Mouse (Mus musculus): ENCODE data around the gene Cldn5.

Cldn5 gene

DNA sequence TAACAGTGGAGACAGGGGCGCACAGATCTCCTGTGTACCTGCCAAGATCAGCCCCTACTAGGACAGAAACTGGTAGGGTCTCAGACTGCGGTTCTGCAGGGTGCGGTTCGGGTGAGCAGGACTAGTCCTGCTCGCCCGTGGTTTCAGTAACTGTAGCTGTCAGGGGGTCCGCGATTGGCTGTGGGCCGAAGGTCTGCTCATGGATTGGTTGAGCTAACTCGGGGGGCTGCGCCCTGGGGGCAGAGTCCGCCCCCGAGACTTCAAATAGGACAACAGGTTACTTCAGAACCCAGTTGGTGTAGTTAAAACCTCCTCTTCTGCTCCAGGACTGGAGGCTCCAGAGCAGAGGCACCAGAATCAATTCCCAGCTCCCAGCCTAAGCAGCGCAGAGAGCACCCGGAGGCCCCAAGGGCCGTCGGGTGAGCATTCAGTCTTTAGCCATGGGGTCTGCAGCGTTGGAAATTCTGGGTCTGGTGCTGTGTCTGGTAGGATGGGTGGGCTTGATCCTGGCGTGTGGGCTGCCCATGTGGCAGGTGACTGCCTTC is at the start of gene Cldn5:
Cldn5 (plus strand) TSS at position 292 of the 545 bp plus-strand sequence.
- peaks cover 54% of the 10 kb centered on the region for H3K4me1 ChIP-seq (replicated peaks; ENCODE audit: low read depth, low read length)
- H3K27me3 ChIP-seq (ENCODE audit: insufficient read depth, low read length): peaks cover 42% of the 10 kb centered on the region
- TF ChIP-seq POU5F1 (IDR thresholded peaks at IDR 0.05; ENCODE audit: borderline replicate concordance, low read length) (no peak), CTCF (conservative IDR thresholded peaks at IDR 0.05; ENCODE audit: low read length) (no peak), NANOG (IDR thresholded peaks at IDR 0.05; ENCODE audit: borderline replicate concordance, low read length) (no peak)
- peaks cover 33% of the 10 kb centered on the region for H3K36me3 ChIP-seq (ENCODE audit: insufficient read depth, low read length)
- peak within 1 kb of the TSS; percentile 79 for H3K4me3 ChIP-seq (replicated peaks; ENCODE audit: low read length)
- no peaks in the 10 kb centered on the region for H3K9me3 ChIP-seq (ENCODE audit: low read length)

GRCm38 (mm10) chr16:18727536-18728499 is 48.8 kb upstream of the Cldn5 start:
- Histone ChIP-seq H3K4me1 (replicated peaks; ENCODE audit: low read depth, low read length) (peaks cover 73% of the 10 kb centered on the region), H3K36me3 (ENCODE audit: insufficient read depth, low read length) (no peaks in the 10 kb centered on the region), H3K9me3 (ENCODE audit: low read length) (no peaks in the 10 kb centered on the region), H3K4me3 (replicated peaks; ENCODE audit: low read length) (0 out of 2 replicates have a peak overlapping the region, but pooled peaks have one; percentile 8), H3K27me3 (ENCODE audit: insufficient read depth, low read length) (no peaks in the 10 kb centered on the region; the same call in 1 of the 2 replicates)
- TF ChIP-seq POU5F1 (IDR thresholded peaks at IDR 0.05; ENCODE audit: borderline replicate concordance, low read length): no peak
- no peak for TF ChIP-seq CTCF (conservative IDR thresholded peaks at IDR 0.05; ENCODE audit: low read length)
- TF ChIP-seq NANOG (IDR thresholded peaks at IDR 0.05; ENCODE audit: borderline replicate concordance, low read length): no peak

DNA sequence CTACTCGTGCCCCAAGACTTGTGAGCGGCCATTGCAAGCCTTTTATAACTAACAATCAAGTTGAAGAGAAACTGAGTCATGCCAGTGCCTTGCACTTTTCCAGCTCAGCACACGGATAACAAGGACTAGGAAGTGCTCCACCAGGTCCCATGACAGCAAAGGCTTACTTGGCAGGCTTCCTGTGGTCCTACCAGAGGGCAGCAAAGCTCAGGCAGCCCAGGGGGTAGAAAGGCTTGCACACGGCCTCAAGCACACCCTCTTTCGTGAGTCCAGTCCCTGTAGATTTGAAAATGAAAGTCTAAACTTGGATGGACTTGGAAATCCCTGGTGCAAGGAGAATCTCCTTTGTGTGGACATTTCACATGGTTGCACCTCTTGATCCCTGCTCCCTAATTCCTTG is 47.5 kb upstream of the Cldn5 start:
- Histone ChIP-seq H3K36me3 (ENCODE audit: insufficient read depth, low read length) (no peaks in the 10 kb centered on the region), H3K27me3 (ENCODE audit: insufficient read depth, low read length) (peaks cover 3% of the 10 kb centered on the region), H3K9me3 (ENCODE audit: low read length) (no peaks in the 10 kb centered on the region), H3K4me3 (replicated peaks; ENCODE audit: low read length) (no peak overlapping the region), H3K4me1 (replicated peaks; ENCODE audit: low read depth, low read length) (peaks cover 69% of the 10 kb centered on the region)
- TF ChIP-seq POU5F1 (IDR thresholded peaks at IDR 0.05; ENCODE audit: borderline replicate concordance, low read length) (no peak), CTCF (conservative IDR thresholded peaks at IDR 0.05; ENCODE audit: low read length) (no peak), NANOG (IDR thresholded peaks at IDR 0.05; ENCODE audit: borderline replicate concordance, low read length) (no peak)

DNA sequence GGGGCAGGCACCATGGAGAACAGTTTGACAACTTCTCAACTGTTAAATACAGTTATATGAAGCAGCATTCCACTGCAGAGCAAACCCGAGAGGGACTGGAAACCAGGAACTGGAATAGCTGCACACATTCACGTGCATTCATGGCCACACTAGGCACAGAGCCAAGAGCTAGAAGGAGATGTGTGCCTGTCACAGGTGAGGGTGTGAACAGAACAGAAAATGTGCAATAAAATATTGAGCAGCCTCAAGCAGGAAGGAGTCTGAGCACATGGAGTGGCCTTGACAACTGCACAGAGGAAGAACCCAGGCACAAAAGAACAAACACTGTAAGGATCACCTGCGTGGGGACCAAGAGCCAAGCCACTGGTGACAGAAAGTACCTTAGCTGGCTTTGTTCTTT is 46.0 kb upstream of the Cldn5 start:
- Histone ChIP-seq H3K27me3 (ENCODE audit: insufficient read depth, low read length) (peaks cover 3% of the 10 kb centered on the region), H3K4me1 (replicated peaks; ENCODE audit: low read depth, low read length) (peaks cover 55% of the 10 kb centered on the region), H3K36me3 (ENCODE audit: insufficient read depth, low read length) (no peaks in the 10 kb centered on the region), H3K4me3 (replicated peaks; ENCODE audit: low read length) (no peak overlapping the region), H3K9me3 (ENCODE audit: low read length) (no peaks in the 10 kb centered on the region)
- TF ChIP-seq CTCF (conservative IDR thresholded peaks at IDR 0.05; ENCODE audit: low read length) (no peak), NANOG (IDR thresholded peaks at IDR 0.05; ENCODE audit: borderline replicate concordance, low read length) (no peak), POU5F1 (IDR thresholded peaks at IDR 0.05; ENCODE audit: borderline replicate concordance, low read length) (no peak)

GRCm38 (mm10) chr16:18733100-18733956 is 43.3 kb upstream of the Cldn5 start:
- H3K4me1 ChIP-seq (replicated peaks; ENCODE audit: low read depth, low read length): peaks cover 54% of the 10 kb centered on the region
- TF ChIP-seq NANOG (IDR thresholded peaks at IDR 0.05; ENCODE audit: borderline replicate concordance, low read length) (no peak), CTCF (conservative IDR thresholded peaks at IDR 0.05; ENCODE audit: low read length) (no peak), POU5F1 (IDR thresholded peaks at IDR 0.05; ENCODE audit: borderline replicate concordance, low read length) (no peak)
- H3K4me3 ChIP-seq (replicated peaks; ENCODE audit: low read length): no peak overlapping the region
- peaks cover 3% of the 10 kb centered on the region for H3K27me3 ChIP-seq (ENCODE audit: insufficient read depth, low read length)
- no peaks in the 10 kb centered on the region for H3K9me3 ChIP-seq (ENCODE audit: low read length)
- H3K36me3 ChIP-seq (ENCODE audit: insufficient read depth, low read length): no peaks in the 10 kb centered on the region

- H3K4me3 ChIP-seq (replicated peaks; ENCODE audit: low read length): 0 out of 2 replicates have a peak overlapping the region, but pooled peaks have one; percentile 30
- H3K27me3 ChIP-seq (ENCODE audit: insufficient read depth, low read length): peaks cover 3% of the 10 kb centered on the region; the same call in 1 of the 2 replicates
- no peaks in the 10 kb centered on the region for H3K9me3 ChIP-seq (ENCODE audit: low read length)
- peaks cover 74% of the 10 kb centered on the region for H3K4me1 ChIP-seq (replicated peaks; ENCODE audit: low read depth, low read length)
- TF ChIP-seq CTCF (conservative IDR thresholded peaks at IDR 0.05; ENCODE audit: low read length) (no peak), POU5F1 (IDR thresholded peaks at IDR 0.05; ENCODE audit: borderline replicate concordance, low read length) (no peak), NANOG (IDR thresholded peaks at IDR 0.05; ENCODE audit: borderline replicate concordance, low read length) (no peak)
- no peaks in the 10 kb centered on the region for H3K36me3 ChIP-seq (ENCODE audit: insufficient read depth, low read length)
These were observed 38.3 kb upstream of the Cldn5 start for GRCm38 (mm10) chr16:18738303-18738702.

GRCm38 (mm10) chr16:18746268-18747122 is 30.2 kb upstream of the Cldn5 start:
- H3K4me1 ChIP-seq (replicated peaks; ENCODE audit: low read depth, low read length): peaks cover 52% of the 10 kb centered on the region
- 0 out of 2 replicates have a peak, but pooled peaks cover 6% of the 10 kb centered on the region for H3K27me3 ChIP-seq (ENCODE audit: insufficient read depth, low read length)
- no peaks in the 10 kb centered on the region for H3K9me3 ChIP-seq (ENCODE audit: low read length)
- no peaks in the 10 kb centered on the region for H3K36me3 ChIP-seq (ENCODE audit: insufficient read depth, low read length)
- TF ChIP-seq CTCF (conservative IDR thresholded peaks at IDR 0.05; ENCODE audit: low read length) (no peak), NANOG (IDR thresholded peaks at IDR 0.05; ENCODE audit: borderline replicate concordance, low read length) (no peak), POU5F1 (IDR thresholded peaks at IDR 0.05; ENCODE audit: borderline replicate concordance, low read length) (no peak)
- no peak overlapping the region for H3K4me3 ChIP-seq (replicated peaks; ENCODE audit: low read length)
